Mouse (Mus musculus): ENCODE results near the gene Mapt.

DNA sequence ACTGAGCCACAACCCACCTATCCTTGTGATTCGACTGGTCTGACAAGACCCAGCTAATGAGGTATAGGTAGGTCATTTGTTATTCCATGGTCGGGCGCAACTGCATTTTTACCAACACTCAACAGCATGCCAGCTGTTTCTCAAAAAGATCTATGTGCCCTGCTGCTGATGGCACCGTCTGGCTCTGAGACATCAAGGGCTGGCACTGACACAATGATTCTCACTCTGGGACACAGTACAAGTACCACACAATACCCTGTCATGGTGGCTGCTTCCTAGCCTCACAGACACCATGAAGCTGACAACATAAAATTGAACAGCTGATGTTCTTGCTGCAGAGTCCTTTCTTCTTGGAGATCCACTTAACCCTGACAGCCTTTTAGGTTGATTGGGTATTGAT lies 10.9 kb upstream of the Mapt start:
- no peak for TF ChIP-seq GATA1 (IDR thresholded peaks at IDR 0.05; ENCODE audit: borderline replicate concordance, low read length)
- no peak for TF ChIP-seq FLI1 (IDR thresholded peaks at IDR 0.05; ENCODE audit: low read length)
